Mouse (Mus musculus): ENCODE results near the gene Aqp8. TPM values are rescaled to one million over a fixed set of nuclear protein-coding genes. Genes with fewer than 3 reads are reported as not detected.

Gene Aqp8
- polyA plus RNA-seq, 1 experiment from 2014 or later = 0.39 TPM

GRCm38 (mm10) chr7:123430411-123430705, 31.7 kb upstream of the Aqp8 start:
- 82% methylated on average over 4 of the region's 4 CpGs for WGBS
- Histone ChIP-seq H3K27ac (replicated peaks; ENCODE audit: low read depth, low read length) (no peak overlapping the region), H3K27me3 (ENCODE audit: control insufficient read depth, insufficient read depth, low read length) (no peaks in the 10 kb centered on the region), H3K4me1 (ENCODE audit: control insufficient read depth, insufficient read depth, low read length) (no peaks in the 10 kb centered on the region), H3K9me3 (ENCODE audit: control insufficient read depth, low read length) (no peaks in the 10 kb centered on the region), H3K36me3 (ENCODE audit: control insufficient read depth, insufficient read depth, low read length) (peaks cover 4% of the 10 kb centered on the region; the same call in 1 of the 2 replicates), H3K9ac (ENCODE audit: low read length) (no peak overlapping the region), H3K4me3 (ENCODE audit: low read depth, low read length) (no peak overlapping the region), H3K4me2 (ENCODE audit: low read depth, severe bottlenecking) (no peak overlapping the region)
- no peak for ATAC-seq (ENCODE audit: insufficient number of reproducible peaks, low FRiP score, low TSS enrichment, low read depth)
- DNase-seq (ENCODE audit: low spot score) = no peak

- H3K36me3 ChIP-seq (ENCODE audit: control insufficient read depth, insufficient read depth, low read length) = 0 out of 2 replicates have a peak, but pooled peaks cover 2% of the 10 kb centered on the region
- no peak overlapping the region for H3K4me2 ChIP-seq (ENCODE audit: low read depth, severe bottlenecking)
- no peaks in the 10 kb centered on the region for H3K9me3 ChIP-seq (ENCODE audit: control insufficient read depth, low read length)
- 88% methylated on average over 4 of the region's 4 CpGs for WGBS
- H3K4me1 ChIP-seq (ENCODE audit: control insufficient read depth, insufficient read depth, low read length) = no peaks in the 10 kb centered on the region
- H3K4me3 ChIP-seq (ENCODE audit: low read depth, low read length) = no peak overlapping the region
- ATAC-seq (ENCODE audit: insufficient number of reproducible peaks, low FRiP score, low TSS enrichment, low read depth) = no peak
- H3K9ac ChIP-seq (ENCODE audit: low read length) = no peak overlapping the region
- no peaks in the 10 kb centered on the region for H3K27me3 ChIP-seq (ENCODE audit: control insufficient read depth, insufficient read depth, low read length)
- H3K27ac ChIP-seq (replicated peaks; ENCODE audit: low read depth, low read length) = no peak overlapping the region
- no peak for DNase-seq (ENCODE audit: low spot score)
These were observed 30.9 kb upstream of the Aqp8 start for GRCm38 (mm10) chr7:123431206-123431605.

- no peak overlapping the region for H3K4me2 ChIP-seq (ENCODE audit: low read depth, severe bottlenecking)
- no peak for ATAC-seq (ENCODE audit: insufficient number of reproducible peaks, low FRiP score, low TSS enrichment, low read depth)
- no peaks in the 10 kb centered on the region for H3K36me3 ChIP-seq (ENCODE audit: control insufficient read depth, insufficient read depth, low read length)
- no peak overlapping the region for H3K4me3 ChIP-seq (ENCODE audit: low read depth, low read length)
- H3K27me3 ChIP-seq (ENCODE audit: control insufficient read depth, insufficient read depth, low read length) = no peaks in the 10 kb centered on the region
- H3K9me3 ChIP-seq (ENCODE audit: control insufficient read depth, low read length) = no peaks in the 10 kb centered on the region
- DNase-seq (ENCODE audit: low spot score) = no peak
- WGBS = 72% methylated on average over 1 of the region's 1 CpGs
- H3K27ac ChIP-seq (replicated peaks; ENCODE audit: low read depth, low read length) = no peak overlapping the region
- H3K9ac ChIP-seq (ENCODE audit: low read length) = no peak overlapping the region
- no peaks in the 10 kb centered on the region for H3K4me1 ChIP-seq (ENCODE audit: control insufficient read depth, insufficient read depth, low read length)
These were observed 20.0 kb upstream of the Aqp8 start for GRCm38 (mm10) chr7:123442079-123442478.

GRCm38 (mm10) chr7:123448794-123449193, 13.3 kb upstream of the Aqp8 start:
- H3K4me1 ChIP-seq (ENCODE audit: control insufficient read depth, insufficient read depth, low read length) = no peaks in the 10 kb centered on the region
- H3K4me3 ChIP-seq (ENCODE audit: low read depth, low read length) = no peak overlapping the region
- WGBS = 91% methylated on average over 2 of the region's 2 CpGs
- ATAC-seq (ENCODE audit: insufficient number of reproducible peaks, low FRiP score, low TSS enrichment, low read depth) (no peak), DNase-seq (ENCODE audit: low spot score) (no peak)
- H3K27ac ChIP-seq (replicated peaks; ENCODE audit: low read depth, low read length) = no peak overlapping the region
- H3K27me3 ChIP-seq (ENCODE audit: control insufficient read depth, insufficient read depth, low read length) = no peaks in the 10 kb centered on the region
- H3K9me3 ChIP-seq (ENCODE audit: control insufficient read depth, low read length) = no peaks in the 10 kb centered on the region
- H3K4me2 ChIP-seq (ENCODE audit: low read depth, severe bottlenecking) = no peak overlapping the region
- H3K36me3 ChIP-seq (ENCODE audit: control insufficient read depth, insufficient read depth, low read length) = no peaks in the 10 kb centered on the region
- no peak overlapping the region for H3K9ac ChIP-seq (ENCODE audit: low read length)

GRCm38 (mm10) chr7:123449676-123450075, 12.4 kb upstream of the Aqp8 start:
- 66% methylated on average over 10 of the region's 10 CpGs for WGBS
- DNase-seq (ENCODE audit: low spot score) (no peak), ATAC-seq (ENCODE audit: insufficient number of reproducible peaks, low FRiP score, low TSS enrichment, low read depth) (no peak)
- Histone ChIP-seq H3K4me1 (ENCODE audit: control insufficient read depth, insufficient read depth, low read length) (no peaks in the 10 kb centered on the region), H3K4me3 (ENCODE audit: low read depth, low read length) (no peak overlapping the region), H3K4me2 (ENCODE audit: low read depth, severe bottlenecking) (no peak overlapping the region), H3K9me3 (ENCODE audit: control insufficient read depth, low read length) (no peaks in the 10 kb centered on the region), H3K36me3 (ENCODE audit: control insufficient read depth, insufficient read depth, low read length) (no peaks in the 10 kb centered on the region), H3K27ac (replicated peaks; ENCODE audit: low read depth, low read length) (no peak overlapping the region), H3K27me3 (ENCODE audit: control insufficient read depth, insufficient read depth, low read length) (no peaks in the 10 kb centered on the region), H3K9ac (ENCODE audit: low read length) (no peak overlapping the region)

- 95% methylated on average over 2 of the region's 2 CpGs for WGBS
- Histone ChIP-seq H3K4me2 (ENCODE audit: low read depth, severe bottlenecking) (no peak overlapping the region), H3K27me3 (ENCODE audit: control insufficient read depth, insufficient read depth, low read length) (no peaks in the 10 kb centered on the region), H3K9me3 (ENCODE audit: control insufficient read depth, low read length) (no peaks in the 10 kb centered on the region), H3K4me3 (ENCODE audit: low read depth, low read length) (no peak overlapping the region), H3K36me3 (ENCODE audit: control insufficient read depth, insufficient read depth, low read length) (no peaks in the 10 kb centered on the region), H3K9ac (ENCODE audit: low read length) (no peak overlapping the region), H3K27ac (replicated peaks; ENCODE audit: low read depth, low read length) (no peak overlapping the region), H3K4me1 (ENCODE audit: control insufficient read depth, insufficient read depth, low read length) (no peaks in the 10 kb centered on the region)
- DNase-seq (ENCODE audit: low spot score) (no peak), ATAC-seq (ENCODE audit: insufficient number of reproducible peaks, low FRiP score, low TSS enrichment, low read depth) (no peak)
These were observed 11.6 kb upstream of the Aqp8 start for GRCm38 (mm10) chr7:123450515-123450914.

- H3K27me3 ChIP-seq (ENCODE audit: control insufficient read depth, insufficient read depth, low read length) = no peaks in the 10 kb centered on the region
These were observed 9.5 kb upstream of the Aqp8 start for GRCm38 (mm10) chr7:123452551-123452950.

GRCm38 (mm10) chr7:123453066-123453465, 9.0 kb upstream of the Aqp8 start:
- Histone ChIP-seq H3K27ac (replicated peaks; ENCODE audit: low read depth, low read length) (no peak overlapping the region), H3K27me3 (ENCODE audit: control insufficient read depth, insufficient read depth, low read length) (no peaks in the 10 kb centered on the region), H3K4me1 (ENCODE audit: control insufficient read depth, insufficient read depth, low read length) (no peaks in the 10 kb centered on the region), H3K4me2 (ENCODE audit: low read depth, severe bottlenecking) (no peak overlapping the region), H3K9me3 (ENCODE audit: control insufficient read depth, low read length) (no peaks in the 10 kb centered on the region), H3K9ac (ENCODE audit: low read length) (no peak overlapping the region), H3K36me3 (ENCODE audit: control insufficient read depth, insufficient read depth, low read length) (no peaks in the 10 kb centered on the region), H3K4me3 (ENCODE audit: low read depth, low read length) (no peak overlapping the region)
- DNase-seq (ENCODE audit: low spot score) (no peak), ATAC-seq (ENCODE audit: insufficient number of reproducible peaks, low FRiP score, low TSS enrichment, low read depth) (no peak)
- WGBS = 92% methylated on average over 8 of the region's 8 CpGs

More at GRCm38 (mm10) chr7:123452551-123452950, 9.5 kb upstream of the Aqp8 start:
- H3K4me3 ChIP-seq (ENCODE audit: low read depth, low read length) = no peak overlapping the region
- H3K4me2 ChIP-seq (ENCODE audit: low read depth, severe bottlenecking) = no peak overlapping the region
- H3K4me1 ChIP-seq (ENCODE audit: control insufficient read depth, insufficient read depth, low read length) = no peaks in the 10 kb centered on the region
- no peak overlapping the region for H3K27ac ChIP-seq (replicated peaks; ENCODE audit: low read depth, low read length)
- DNase-seq (ENCODE audit: low spot score) (no peak), ATAC-seq (ENCODE audit: insufficient number of reproducible peaks, low FRiP score, low TSS enrichment, low read depth) (no peak)
- WGBS = 71% methylated on average over 6 of the region's 6 CpGs
- H3K9ac ChIP-seq (ENCODE audit: low read length) = no peak overlapping the region
- H3K9me3 ChIP-seq (ENCODE audit: control insufficient read depth, low read length) = no peaks in the 10 kb centered on the region
- H3K36me3 ChIP-seq (ENCODE audit: control insufficient read depth, insufficient read depth, low read length) = no peaks in the 10 kb centered on the region

GRCm38 (mm10) chr7:123455088-123455487, 7.0 kb upstream of the Aqp8 start:
- DNase-seq (ENCODE audit: low spot score) (peak; percentile 11), ATAC-seq (ENCODE audit: insufficient number of reproducible peaks, low FRiP score, low TSS enrichment, low read depth) (no peak)
- Histone ChIP-seq H3K27ac (replicated peaks; ENCODE audit: low read depth, low read length) (no peak overlapping the region), H3K4me1 (ENCODE audit: control insufficient read depth, insufficient read depth, low read length) (no peaks in the 10 kb centered on the region), H3K9me3 (ENCODE audit: control insufficient read depth, low read length) (no peaks in the 10 kb centered on the region), H3K4me3 (ENCODE audit: low read depth, low read length) (no peak overlapping the region), H3K9ac (ENCODE audit: low read length) (no peak overlapping the region), H3K27me3 (ENCODE audit: control insufficient read depth, insufficient read depth, low read length) (no peaks in the 10 kb centered on the region), H3K4me2 (ENCODE audit: low read depth, severe bottlenecking) (no peak overlapping the region), H3K36me3 (ENCODE audit: control insufficient read depth, insufficient read depth, low read length) (no peaks in the 10 kb centered on the region)
- 92% methylated on average over 3 of the region's 3 CpGs for WGBS
